8 mouse cellular contexts compared by ENCODE assay signal in the genomic region with DNA sequence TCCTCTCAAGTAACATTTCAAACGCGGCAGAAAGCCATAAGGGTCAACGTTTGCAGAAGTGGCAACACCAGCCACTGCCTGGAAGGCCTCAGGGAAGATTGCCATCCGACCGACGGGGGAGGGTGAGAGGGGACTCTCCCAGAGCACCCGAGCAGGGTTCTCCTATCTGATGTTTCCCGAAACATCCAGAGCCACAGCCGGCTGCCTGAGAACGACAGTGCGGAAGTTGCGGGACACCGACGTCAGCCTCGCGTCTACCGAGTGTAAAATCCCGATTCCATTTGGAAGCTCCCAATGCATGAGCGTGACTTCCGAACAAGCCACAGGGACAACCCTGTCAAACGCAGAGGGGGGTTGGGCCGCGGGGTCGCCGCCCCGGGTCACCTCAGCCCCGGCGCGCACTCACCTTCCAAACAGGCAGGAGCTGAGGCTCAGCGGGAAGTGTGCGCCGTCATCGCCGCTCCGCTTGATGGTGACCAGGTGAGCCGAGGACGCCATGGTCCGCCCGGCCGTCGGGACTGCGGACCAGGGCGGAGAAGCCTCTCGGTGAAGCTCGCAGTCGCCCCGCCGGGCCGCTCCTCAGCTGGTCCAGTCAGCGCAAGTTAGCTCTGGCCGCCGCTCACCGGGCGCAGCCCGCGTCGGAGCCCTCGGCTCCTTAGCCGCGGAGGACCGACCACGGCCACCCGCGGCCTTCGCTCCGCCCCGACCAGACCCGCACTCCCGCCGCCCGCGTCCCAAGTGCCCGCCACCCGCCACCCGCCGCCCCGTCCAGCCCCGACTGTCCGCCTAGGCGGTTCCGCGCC. TPM values are rescaled to one million over a fixed set of nuclear protein-coding genes. Genes with fewer than 3 reads are reported as not detected.
A peak's percentile ranks its signal among the peaks of the same experiment; 100 is the strongest.
DNase-seq lines count a peak whose midpoint lies in the region; ATAC-seq and TF ChIP-seq lines count a peak whose summit lies in the region.

A gene (minus strand): TSS at position 720 of the 803 bp plus-strand sequence.

- H3K4me2 ChIP-seq in hindbrain, embryonic 12.5 days (replicated peaks) = peak within 1 kb of the TSS; percentile 93
- peak within 1 kb of the TSS; percentile 90 for H3K4me2 ChIP-seq in liver, embryonic 14.5 days (ENCODE audit: low read depth)
- H3K4me2 ChIP-seq in neural tube, embryonic 14.5 days (ENCODE audit: low read depth, low read length) = peak within 1 kb of the TSS; percentile 97

- no peak for TF ChIP-seq CTCF in gastrocnemius, adult 2 months (IDR thresholded peaks at IDR 0.05)
- no peak for TF ChIP-seq CTCF in liver, embryonic 14.5 days (IDR thresholded peaks at IDR 0.05; ENCODE audit: low read depth)

- H3K4me1 ChIP-seq in hindbrain, embryonic 12.5 days = peaks cover 24% of the 10 kb centered on the region
- peaks cover 31 to 34% of the 10 kb centered on the region in 2 experiments for H3K4me1 ChIP-seq in liver, embryonic 14.5 days (replicated peaks; ENCODE audit: control insufficient read depth in 2 of 2, insufficient read depth in 2 of 2, low read length in 1 of 2)
- H3K4me1 ChIP-seq in neural tube, embryonic 14.5 days (ENCODE audit: control insufficient read depth, insufficient read depth, low read length) = 0 out of 2 replicates have a peak, but pooled peaks cover 2% of the 10 kb centered on the region

- no peaks in the 10 kb centered on the region for H3K36me3 ChIP-seq in hindbrain, embryonic 12.5 days
- peaks cover 34% of the 10 kb centered on the region for H3K36me3 ChIP-seq in liver, embryonic 14.5 days (replicated peaks; ENCODE audit: control insufficient read depth, insufficient read depth, low read depth)
- H3K36me3 ChIP-seq in neural tube, embryonic 14.5 days (ENCODE audit: control insufficient read depth, insufficient read depth, low read length) = no peaks in the 10 kb centered on the region

- H3K9me3 ChIP-seq in hindbrain, embryonic 12.5 days (replicated peaks) = no peaks in the 10 kb centered on the region
- H3K9me3 ChIP-seq in liver, embryonic 14.5 days (ENCODE audit: control insufficient read depth, low read length) = no peaks in the 10 kb centered on the region
- H3K9me3 ChIP-seq in neural tube, embryonic 14.5 days (ENCODE audit: control insufficient read depth, low read length) = no peaks in the 10 kb centered on the region

- intact Hi-C loops in gastrocnemius, adult 2 months (cut with DNase I) = no loop called here

- ATAC-seq in erythroblast, adult 5-6 weeks (replicated peaks; ENCODE audit: low FRiP score, poor library complexity, severe bottlenecking) = peak; percentile 43
- ATAC-seq in hindbrain, embryonic 12.5 days (ENCODE audit: low FRiP score) = peak; percentile 73
- ATAC-seq in liver, embryonic 14.5 days (ENCODE audit: insufficient read depth) = peak; percentile 53
- peak; percentile 73 for ATAC-seq in neural tube, embryonic 14.5 days (ENCODE audit: low read depth)

- under 1% methylated on average over 82 of the region's 82 CpGs for WGBS in hindbrain, embryonic 12.5 days
- under 1% methylated on average over 82 of the region's 82 CpGs for WGBS in liver, embryonic 14.5 days (ENCODE audit: insufficient replicate concordance)
- under 1% methylated on average over 71 of the region's 82 CpGs for WGBS in neural tube, embryonic 14.5 days

- peak within 1 kb of the TSS; percentile 79 for H3K27ac ChIP-seq in gastrocnemius, adult 2 months
- peak within 1 kb of the TSS; percentile 52; the same call in 1 of the 2 replicates for H3K27ac ChIP-seq in hindbrain, embryonic 12.5 days
- peak within 1 kb of the TSS; percentile 89 for H3K27ac ChIP-seq in liver, embryonic 14.5 days
- no peak within 1 kb of the TSS for H3K27ac ChIP-seq in neural tube, embryonic 14.5 days (ENCODE audit: low read depth, low read length)

- peak within 1 kb of the TSS; percentile 94 for H3K4me3 ChIP-seq in gastrocnemius, adult 2 months
- H3K4me3 ChIP-seq in hindbrain, embryonic 12.5 days = peak within 1 kb of the TSS; percentile 69
- H3K4me3 ChIP-seq in liver, embryonic 14.5 days (ENCODE audit: insufficient read depth in 1 of 2, low read depth in 2 of 2, low read length in 2 of 2) = peak within 1 kb of the TSS; percentile 89 to 98
- H3K4me3 ChIP-seq in neural tube, embryonic 14.5 days (ENCODE audit: low read depth, low read length) = peak within 1 kb of the TSS; percentile 64

- H3K9ac ChIP-seq in hindbrain, embryonic 12.5 days = peak within 1 kb of the TSS; percentile 79
- H3K9ac ChIP-seq in liver, embryonic 14.5 days (replicated peaks) = peak within 1 kb of the TSS; percentile 100
- H3K9ac ChIP-seq in neural tube, embryonic 14.5 days (replicated peaks; ENCODE audit: low read depth, low read length) = peak within 1 kb of the TSS; percentile 42

- peak; percentile 21 for DNase-seq in gastrocnemius, adult 2 months
- DNase-seq in gastrocnemius, adult 8-10 months (ENCODE audit: low spot score in 2 of 2) = no peak
- peak; percentile 57 for DNase-seq in R1 (ENCODE audit: low read depth, low spot score)
- DNase-seq in liver, embryonic 14.5 days (ENCODE audit: low read depth in 3 of 3, low spot score in 3 of 3) = no peak
- DNase-seq in layer of hippocampus, adult 8-10 months (ENCODE audit: low spot score in 2 of 2) = no peak

- H3K27me3 ChIP-seq in hindbrain, embryonic 12.5 days = no peaks in the 10 kb centered on the region
- H3K27me3 ChIP-seq in liver, embryonic 14.5 days (ENCODE audit: control insufficient read depth, insufficient read depth, low read length) = no peaks in the 10 kb centered on the region
- no peaks in the 10 kb centered on the region for H3K27me3 ChIP-seq in neural tube, embryonic 14.5 days (ENCODE audit: control insufficient read depth, insufficient read depth, low read length)

- TF ChIP-seq EP300 in liver, embryonic 14.5 days (IDR thresholded peaks at IDR 0.05; ENCODE audit: low read depth) = no peak

RNA-seq across cellular contexts. Expression of the gene that starts here (rescaled TPM):
- total RNA-seq in gastrocnemius, adult 2 months (2021) = under 1 TPM in 1 of 2 experiments, not detected in 1; 0.08 TPM
- under 1 TPM in 3 of 4 experiments, not detected in 1; 0.02 to 0.38 (median 0.10) TPM for total RNA-seq in gastrocnemius, adult 8-10 months (2022)
- total RNA-seq in erythroblast, adult 5-6 weeks (2015; ENCODE audit: low replicate concordance) = 808 and 979 TPM in 2 replicates
- 1,323 and 1,353 TPM in 2 replicates for total RNA-seq in erythroblast, adult 5-6 weeks (2017; ENCODE audit: low replicate concordance)
- 36.0 and 37.0 TPM in 2 replicates for polyA plus RNA-seq in hindbrain, embryonic 12.5 days (2016; fragmentation: Nextera tagmentation; extraction: Ambion mirVana)
- 48.0 and 97.2 TPM in 2 replicates for polyA plus RNA-seq in liver, embryonic 14.5 days (2012; rRNA removed)
- 118 and 129 TPM in 2 replicates for polyA plus RNA-seq in liver, embryonic 14.5 days (2014; fragmentation: Nextera tagmentation; extraction: Ambion mirVana)
- 3.7 and 5.3 TPM in 2 replicates for polyA plus RNA-seq in neural tube, embryonic 14.5 days (2014; fragmentation: Nextera tagmentation; extraction: Ambion mirVana)
- total RNA-seq in layer of hippocampus, adult 8-10 months (2022) = under 1 TPM; 0.43 to 0.80 (median 0.66) TPM

Comparison
In these comparisons a context has a peak if more than half of its experiments do, and no peak if none do; other contexts are left out.
1. RNA of the gene that starts here (total RNA-seq): 808 to 1,353 TPM in erythroblast, adult 5-6 weeks; 0.43 to 0.80 TPM in layer of hippocampus, adult 8-10 months, 0.02 to 0.38 TPM in gastrocnemius, adult 8-10 months and 0.08 TPM in gastrocnemius, adult 2 months; every median in the first group is over 100 times any median in the second.
2. Peak in DNase-seq, H3K4me3 ChIP-seq and H3K27ac ChIP-seq in gastrocnemius, adult 2 months; RNA of the gene not detected or under 1 TPM.
3. H3K9ac ChIP-seq: peak in every context shown above with its lines; median percentile 100 in liver, embryonic 14.5 days; 79 in hindbrain, embryonic 12.5 days; 42 in neural tube, embryonic 14.5 days.
4. Peak in every context shown above with its lines, with median percentiles within 50 percentile points of each other: H3K4me3 ChIP-seq, ATAC-seq and H3K4me2 ChIP-seq.